Mouse (Mus musculus): Measurements from ENCODE around the gene P3h2.

P3h2 gene

GRCm38 (mm10) chr16:25977210-25977609 lies 128.4 kb downstream of the P3h2 start:
- DNase-seq: no peak

- no peak for DNase-seq
These were observed 134.3 kb downstream of the P3h2 start for GRCm38 (mm10) chr16:25971285-25971684.

GRCm38 (mm10) chr16:25970720-25971119 lies 134.9 kb downstream of the P3h2 start:
- no peak for DNase-seq

- DNase-seq: no peak
These were observed 135.4 kb downstream of the P3h2 start for GRCm38 (mm10) chr16:25970193-25970592.

GRCm38 (mm10) chr16:25967297-25967696 lies 138.3 kb downstream of the P3h2 start:
- DNase-seq: peak; percentile 40

- DNase-seq: peak; percentile 35
These were observed 141.7 kb downstream of the P3h2 start for GRCm38 (mm10) chr16:25963856-25964255.

- no peak for DNase-seq
These were observed 145.2 kb downstream of the P3h2 start for GRCm38 (mm10) chr16:25960345-25960744.

GRCm38 (mm10) chr16:25959929-25960328 lies 145.7 kb downstream of the P3h2 start:
- no peak for DNase-seq

- no peak for DNase-seq
These were observed 146.8 kb downstream of the P3h2 start for GRCm38 (mm10) chr16:25958650-25959238.

- DNase-seq: no peak
These were observed 147.4 kb downstream of the P3h2 start for GRCm38 (mm10) chr16:25958213-25958612.

- DNase-seq: no peak
These were observed 148.8 kb downstream of the P3h2 start for GRCm38 (mm10) chr16:25956831-25957230.

GRCm38 (mm10) chr16:25954614-25955013 lies 151.0 kb downstream of the P3h2 start:
- no peak for DNase-seq

- no peak for DNase-seq
These were observed 152.2 kb downstream of the P3h2 start for GRCm38 (mm10) chr16:25953359-25953758.

GRCm38 (mm10) chr16:25952005-25952404 lies 153.6 kb downstream of the P3h2 start:
- DNase-seq: no peak

GRCm38 (mm10) chr16:25948067-25948466 lies 157.5 kb downstream of the P3h2 start:
- no peak for DNase-seq

GRCm38 (mm10) chr16:25945151-25945955 lies 160.2 kb downstream of the P3h2 start:
- DNase-seq: peak; percentile 24

GRCm38 (mm10) chr16:25942261-25942660 lies 163.3 kb downstream of the P3h2 start:
- no peak for DNase-seq

GRCm38 (mm10) chr16:25934181-25934580 lies 171.4 kb downstream of the P3h2 start:
- no peak for DNase-seq

- no peak for DNase-seq
These were observed 193.4 kb downstream of the P3h2 start for GRCm38 (mm10) chr16:25912185-25912584.
